Mouse (Mus musculus): ENCODE measurements around the gene Olfr1290.

Olfr1290 gene

GRCm38 (mm10) chr2:111493729-111494128, at the start of gene Olfr1290:
Gene Olfr1290, minus strand, starts transcription at chr2:111493829.
- no peaks in the 10 kb centered on the region for H3K27me3 ChIP-seq (ENCODE audit: insufficient read depth, low read length)
- H3K36me3 ChIP-seq (ENCODE audit: insufficient read depth, low read length): no peaks in the 10 kb centered on the region
- H3K9me3 ChIP-seq (ENCODE audit: low read length): no peaks in the 10 kb centered on the region
- H3K4me1 ChIP-seq (replicated peaks; ENCODE audit: low read depth, low read length): no peaks in the 10 kb centered on the region
- TF ChIP-seq POU5F1 (IDR thresholded peaks at IDR 0.05; ENCODE audit: borderline replicate concordance, low read length) (no peak), CTCF (conservative IDR thresholded peaks at IDR 0.05; ENCODE audit: low read length) (no peak), NANOG (IDR thresholded peaks at IDR 0.05; ENCODE audit: borderline replicate concordance, low read length) (no peak)
- no peak within 1 kb of the TSS for H3K4me3 ChIP-seq (replicated peaks; ENCODE audit: low read length)

GRCm38 (mm10) chr2:111540191-111540590, 46.6 kb upstream of the Olfr1290 start, which contains the start of gene Olfr1294:
Gene Olfr1294, minus strand, starts transcription at chr2:111540291.
- Histone ChIP-seq H3K27me3 (ENCODE audit: insufficient read depth, low read length) (no peaks in the 10 kb centered on the region), H3K36me3 (ENCODE audit: insufficient read depth, low read length) (no peaks in the 10 kb centered on the region), H3K4me1 (replicated peaks; ENCODE audit: low read depth, low read length) (no peaks in the 10 kb centered on the region), H3K9me3 (ENCODE audit: low read length) (peaks cover 4% of the 10 kb centered on the region), H3K4me3 (replicated peaks; ENCODE audit: low read length) (no peak within 1 kb of the TSS)
- TF ChIP-seq POU5F1 (IDR thresholded peaks at IDR 0.05; ENCODE audit: borderline replicate concordance, low read length): no peak
- TF ChIP-seq NANOG (IDR thresholded peaks at IDR 0.05; ENCODE audit: borderline replicate concordance, low read length): no peak
- no peak for TF ChIP-seq CTCF (conservative IDR thresholded peaks at IDR 0.05; ENCODE audit: low read length)

- Histone ChIP-seq H3K4me1 (replicated peaks; ENCODE audit: low read depth, low read length) (no peaks in the 10 kb centered on the region), H3K36me3 (ENCODE audit: insufficient read depth, low read length) (no peaks in the 10 kb centered on the region), H3K4me3 (replicated peaks; ENCODE audit: low read length) (no peak within 1 kb of the TSS), H3K9me3 (ENCODE audit: low read length) (peaks cover 14% of the 10 kb centered on the region), H3K27me3 (ENCODE audit: insufficient read depth, low read length) (no peaks in the 10 kb centered on the region)
- TF ChIP-seq POU5F1 (IDR thresholded peaks at IDR 0.05; ENCODE audit: borderline replicate concordance, low read length) (no peak), CTCF (conservative IDR thresholded peaks at IDR 0.05; ENCODE audit: low read length) (no peak), NANOG (IDR thresholded peaks at IDR 0.05; ENCODE audit: borderline replicate concordance, low read length) (no peak)
These were observed 31.3 kb upstream of the Olfr1290 start, which contains the start of gene Olfr1293-ps for GRCm38 (mm10) chr2:111524903-111525302. Gene Olfr1293-ps, plus strand, starts transcription at chr2:111525203.

- peaks cover 23% of the 10 kb centered on the region for H3K9me3 ChIP-seq (ENCODE audit: low read length)
- peaks cover 3% of the 10 kb centered on the region; the same call in 1 of the 2 replicates for H3K4me1 ChIP-seq (replicated peaks; ENCODE audit: low read depth, low read length)
- 0 out of 2 replicates have a peak overlapping the region, but pooled peaks have one; percentile 35 for H3K4me3 ChIP-seq (replicated peaks; ENCODE audit: low read length)
- no peak for TF ChIP-seq POU5F1 (IDR thresholded peaks at IDR 0.05; ENCODE audit: borderline replicate concordance, low read length)
- no peak for TF ChIP-seq NANOG (IDR thresholded peaks at IDR 0.05; ENCODE audit: borderline replicate concordance, low read length)
- no peak for TF ChIP-seq CTCF (conservative IDR thresholded peaks at IDR 0.05; ENCODE audit: low read length)
- no peaks in the 10 kb centered on the region for H3K36me3 ChIP-seq (ENCODE audit: insufficient read depth, low read length)
- H3K27me3 ChIP-seq (ENCODE audit: insufficient read depth, low read length): no peaks in the 10 kb centered on the region
These were observed 23.8 kb upstream of the Olfr1290 start for GRCm38 (mm10) chr2:111517451-111517850.

GRCm38 (mm10) chr2:111496880-111497279, 3.3 kb upstream of the Olfr1290 start, which contains the start of gene Olfr1291-ps1:
Gene Olfr1291-ps1, plus strand, starts transcription at chr2:111497180.
- Histone ChIP-seq H3K4me1 (replicated peaks; ENCODE audit: low read depth, low read length) (no peaks in the 10 kb centered on the region), H3K4me3 (replicated peaks; ENCODE audit: low read length) (no peak within 1 kb of the TSS), H3K36me3 (ENCODE audit: insufficient read depth, low read length) (no peaks in the 10 kb centered on the region), H3K9me3 (ENCODE audit: low read length) (no peaks in the 10 kb centered on the region), H3K27me3 (ENCODE audit: insufficient read depth, low read length) (no peaks in the 10 kb centered on the region)
- TF ChIP-seq POU5F1 (IDR thresholded peaks at IDR 0.05; ENCODE audit: borderline replicate concordance, low read length) (no peak), CTCF (conservative IDR thresholded peaks at IDR 0.05; ENCODE audit: low read length) (no peak), NANOG (IDR thresholded peaks at IDR 0.05; ENCODE audit: borderline replicate concordance, low read length) (no peak)

GRCm38 (mm10) chr2:111480519-111480918, 13.1 kb downstream of the Olfr1290 start, which contains the start of gene Olfr1289:
Gene Olfr1289, plus strand, starts transcription at chr2:111480819.
- Histone ChIP-seq H3K36me3 (ENCODE audit: insufficient read depth, low read length) (no peaks in the 10 kb centered on the region), H3K9me3 (ENCODE audit: low read length) (no peaks in the 10 kb centered on the region), H3K4me1 (replicated peaks; ENCODE audit: low read depth, low read length) (no peaks in the 10 kb centered on the region), H3K4me3 (replicated peaks; ENCODE audit: low read length) (no peak within 1 kb of the TSS), H3K27me3 (ENCODE audit: insufficient read depth, low read length) (no peaks in the 10 kb centered on the region)
- TF ChIP-seq CTCF (conservative IDR thresholded peaks at IDR 0.05; ENCODE audit: low read length) (no peak), NANOG (IDR thresholded peaks at IDR 0.05; ENCODE audit: borderline replicate concordance, low read length) (no peak), POU5F1 (IDR thresholded peaks at IDR 0.05; ENCODE audit: borderline replicate concordance, low read length) (no peak)

GRCm38 (mm10) chr2:111473801-111474200, 19.8 kb downstream of the Olfr1290 start, which contains the start of gene Olfr1288:
Gene Olfr1288, plus strand, starts transcription at chr2:111474101.
- no peak within 1 kb of the TSS for H3K4me3 ChIP-seq (replicated peaks; ENCODE audit: low read length)
- H3K4me1 ChIP-seq (replicated peaks; ENCODE audit: low read depth, low read length): no peaks in the 10 kb centered on the region
- TF ChIP-seq NANOG (IDR thresholded peaks at IDR 0.05; ENCODE audit: borderline replicate concordance, low read length): no peak
- no peak for TF ChIP-seq CTCF (conservative IDR thresholded peaks at IDR 0.05; ENCODE audit: low read length)
- TF ChIP-seq POU5F1 (IDR thresholded peaks at IDR 0.05; ENCODE audit: borderline replicate concordance, low read length): no peak

GRCm38 (mm10) chr2:111448842-111449241, 44.8 kb downstream of the Olfr1290 start, which contains the start of gene Olfr1287:
Gene Olfr1287, plus strand, starts transcription at chr2:111449142.
- no peak within 1 kb of the TSS for H3K4me3 ChIP-seq (replicated peaks; ENCODE audit: low read length)
- H3K27me3 ChIP-seq (ENCODE audit: insufficient read depth, low read length): no peaks in the 10 kb centered on the region
- H3K9me3 ChIP-seq (ENCODE audit: low read length): peaks cover 11% of the 10 kb centered on the region
- H3K4me1 ChIP-seq (replicated peaks; ENCODE audit: low read depth, low read length): no peaks in the 10 kb centered on the region
- TF ChIP-seq NANOG (IDR thresholded peaks at IDR 0.05; ENCODE audit: borderline replicate concordance, low read length) (no peak), POU5F1 (IDR thresholded peaks at IDR 0.05; ENCODE audit: borderline replicate concordance, low read length) (no peak), CTCF (conservative IDR thresholded peaks at IDR 0.05; ENCODE audit: low read length) (no peak)
- H3K36me3 ChIP-seq (ENCODE audit: insufficient read depth, low read length): no peaks in the 10 kb centered on the region

More at GRCm38 (mm10) chr2:111473801-111474200, 19.8 kb downstream of the Olfr1290 start, which contains the start of gene Olfr1288:
- H3K36me3 ChIP-seq (ENCODE audit: insufficient read depth, low read length): no peaks in the 10 kb centered on the region
- H3K27me3 ChIP-seq (ENCODE audit: insufficient read depth, low read length): no peaks in the 10 kb centered on the region
- H3K9me3 ChIP-seq (ENCODE audit: low read length): no peaks in the 10 kb centered on the region

Data from E14TG2a.4 (cell line).